Comparison of ENCODE assay signal across 8 mouse cellular contexts in genomic region chr3:103967861-103968691, GRCm38 (mm10). TPM values are rescaled to one million over a fixed set of nuclear protein-coding genes. Genes with fewer than 3 reads are reported as not detected.
DNase-seq lines count a peak whose midpoint lies in the region; ATAC-seq and TF ChIP-seq lines count a peak whose summit lies in the region.

Gene Phtf1 (plus strand): TSS chr3:103968110.

- under 1% methylated on average over 64 of the region's 70 CpGs for WGBS in forebrain, embryonic 14.5 days
- under 1% methylated on average over 70 of the region's 70 CpGs for WGBS in lung, adult 2 months

- peak within 1 kb of the TSS; percentile 42 for H3K9ac ChIP-seq in ES-Bruce4 (ENCODE audit: low read depth, poor library complexity, severe bottlenecking)
- peak within 1 kb of the TSS; percentile 96 for H3K9ac ChIP-seq in forebrain, embryonic 14.5 days (ENCODE audit: low read length)

- peak; percentile 96 for ATAC-seq in cerebellum, adult (ENCODE audit: insufficient number of reproducible peaks, low FRiP score, low TSS enrichment)
- peak; percentile 96 for ATAC-seq in forebrain, embryonic 14.5 days
- ATAC-seq in neutrophil, adult 5-6 weeks (ENCODE audit: extremely low read depth, insufficient number of reproducible peaks, low FRiP score, poor library complexity, severe bottlenecking): peak; percentile 86

- no peaks in the 10 kb centered on the region for H3K27me3 ChIP-seq in ES-Bruce4 (ENCODE audit: control insufficient read depth, insufficient read depth, low read length, poor library complexity, severe bottlenecking)
- H3K27me3 ChIP-seq in forebrain, embryonic 14.5 days (replicated peaks; ENCODE audit: control insufficient read depth, insufficient read depth, low read length): no peaks in the 10 kb centered on the region

- TF ChIP-seq POLR2A in ES-Bruce4 (IDR thresholded peaks at IDR 0.05; ENCODE audit: insufficient read depth, low read length): peak; percentile 48
- TF ChIP-seq POLR2A in lung, adult 2 months (IDR thresholded peaks at IDR 0.05; ENCODE audit: borderline replicate concordance, extremely low read depth, low read depth, low read length): peak; percentile 70; the same call in 1 of the 2 replicates

- peak within 1 kb of the TSS; percentile 82 for H3K4me2 ChIP-seq in forebrain, embryonic 14.5 days (ENCODE audit: low read length)

- intact Hi-C loops in heart, postnatal 25 days (cut with DNase I): loop anchor here (2.0 kb wide), 1 partner anchor 53 kb away; the partner anchor contains the start of gene Rsbn1

- peak within 1 kb of the TSS; percentile 76 for H3K4me3 ChIP-seq in ES-Bruce4 (ENCODE audit: low read depth, low read length)
- H3K4me3 ChIP-seq in forebrain, embryonic 14.5 days (ENCODE audit: low read depth, low read length): peak within 1 kb of the TSS; percentile 91
- peak within 1 kb of the TSS; percentile 85 for H3K4me3 ChIP-seq in lung, adult 2 months (replicated peaks; ENCODE audit: extremely low read depth, low read depth, low read length)

- no peak for TF ChIP-seq EP300 in ES-Bruce4 (IDR thresholded peaks at IDR 0.05; ENCODE audit: insufficient read depth, low read depth, low read length)

- peak within 1 kb of the TSS; percentile 19; the same call in 1 of the 2 replicates for H3K27ac ChIP-seq in ES-Bruce4 (ENCODE audit: insufficient read depth, low read length)
- peak within 1 kb of the TSS; percentile 97 for H3K27ac ChIP-seq in forebrain, embryonic 14.5 days (ENCODE audit: low read depth, low read length)

- H3K36me3 ChIP-seq in ES-Bruce4 (ENCODE audit: control insufficient read depth, insufficient read depth, low read length, poor library complexity, severe bottlenecking): no peaks in the 10 kb centered on the region; the same call in 1 of the 2 replicates
- peaks cover 15% of the 10 kb centered on the region for H3K36me3 ChIP-seq in forebrain, embryonic 14.5 days (ENCODE audit: control insufficient read depth, insufficient read depth, low read length)

- H3K4me1 ChIP-seq in ES-Bruce4 (ENCODE audit: control insufficient read depth, insufficient read depth, low read length): no peaks in the 10 kb centered on the region
- peaks cover 7% of the 10 kb centered on the region for H3K4me1 ChIP-seq in forebrain, embryonic 14.5 days (ENCODE audit: control insufficient read depth, insufficient read depth, low read length)
- peaks cover 6% of the 10 kb centered on the region for H3K4me1 ChIP-seq in lung, adult 2 months (ENCODE audit: control insufficient read depth, insufficient read depth, low read length)

- DNase-seq in forebrain, embryonic 14.5 days (ENCODE audit: low spot score): peak; percentile 90
- DNase-seq in heart, postnatal 25 days (ENCODE audit: low spot score): peak; percentile 78
- peak; percentile 85 to 87 for DNase-seq in layer of hippocampus, adult 18-20 months (ENCODE audit: low spot score in 2 of 2)
- peak; percentile 90 for DNase-seq in lung, adult 2 months
- DNase-seq in thymus, adult 18-20 months: peak; percentile 74 to 78

- no peaks in the 10 kb centered on the region for H3K9me3 ChIP-seq in ES-Bruce4 (replicated peaks; ENCODE audit: control insufficient read depth, insufficient read depth, low read length, poor library complexity, severe bottlenecking)
- no peaks in the 10 kb centered on the region for H3K9me3 ChIP-seq in forebrain, embryonic 14.5 days (replicated peaks; ENCODE audit: control insufficient read depth, low read length)

- no peak for TF ChIP-seq CTCF in ES-Bruce4 (IDR thresholded peaks at IDR 0.05; ENCODE audit: low read depth, low read length)
- no peak for TF ChIP-seq CTCF in lung, adult 2 months (IDR thresholded peaks at IDR 0.05; ENCODE audit: insufficient read depth, low read length)

RNA-seq across cellular contexts. Expression of gene Phtf1, which starts in this region (rescaled TPM):
- 21.8 TPM in 2 replicates for polyA plus RNA-seq in ES-Bruce4 (2011; ENCODE audit: insufficient read depth, insufficient read length, low read depth, missing spikeins)
- polyA plus RNA-seq in forebrain, embryonic 14.5 days (2014; fragmentation: Nextera tagmentation; extraction: Ambion mirVana): 30.9 and 35.3 TPM in 2 replicates
- total RNA-seq in heart, postnatal 25 days (2021): 1 to 10 TPM; 6.9 to 9.8 TPM
- 10 to 100 TPM; 42.4 to 43.7 TPM for total RNA-seq in layer of hippocampus, adult 18-20 months (2021)
- polyA plus RNA-seq in lung, adult 2 months (2012; rRNA removed): 7.8 and 8.4 TPM in 2 replicates
- 26.7 and 39.9 TPM in 2 replicates for total RNA-seq in neutrophil, adult 5-6 weeks (2017)

Comparison
In these comparisons a context has a peak if more than half of its experiments do, and no peak if none do; other contexts are left out.
1. Peak in every context shown above with its lines: DNase-seq, ATAC-seq, H3K4me3 ChIP-seq and H3K27ac ChIP-seq.